Mouse (Mus musculus) stomach, postnatal 0 days (tissue): Measurements from ENCODE around the gene Hpn.

Source experiments
- CTCF ChIP-seq: IDR thresholded peaks from 2 replicates; pipeline ENCODE4 v1.5.1; 2016; ENCODE audit warnings: antibody characterized with exemption, low read depth, mild to moderate bottlenecking, moderate library complexity
- EP300 ChIP-seq: optimal IDR thresholded peaks from 2 replicates; pipeline ENCODE3; 2016; ENCODE audit warnings: antibody characterized with exemption

GRCm38 (mm10) chr7:31126851-31127724 lies 12.0 kb upstream of the Hpn start, which contains the start of gene Scn1b:
- TF ChIP-seq EP300 (no peak), CTCF (no peak)
